In the genomic region with DNA sequence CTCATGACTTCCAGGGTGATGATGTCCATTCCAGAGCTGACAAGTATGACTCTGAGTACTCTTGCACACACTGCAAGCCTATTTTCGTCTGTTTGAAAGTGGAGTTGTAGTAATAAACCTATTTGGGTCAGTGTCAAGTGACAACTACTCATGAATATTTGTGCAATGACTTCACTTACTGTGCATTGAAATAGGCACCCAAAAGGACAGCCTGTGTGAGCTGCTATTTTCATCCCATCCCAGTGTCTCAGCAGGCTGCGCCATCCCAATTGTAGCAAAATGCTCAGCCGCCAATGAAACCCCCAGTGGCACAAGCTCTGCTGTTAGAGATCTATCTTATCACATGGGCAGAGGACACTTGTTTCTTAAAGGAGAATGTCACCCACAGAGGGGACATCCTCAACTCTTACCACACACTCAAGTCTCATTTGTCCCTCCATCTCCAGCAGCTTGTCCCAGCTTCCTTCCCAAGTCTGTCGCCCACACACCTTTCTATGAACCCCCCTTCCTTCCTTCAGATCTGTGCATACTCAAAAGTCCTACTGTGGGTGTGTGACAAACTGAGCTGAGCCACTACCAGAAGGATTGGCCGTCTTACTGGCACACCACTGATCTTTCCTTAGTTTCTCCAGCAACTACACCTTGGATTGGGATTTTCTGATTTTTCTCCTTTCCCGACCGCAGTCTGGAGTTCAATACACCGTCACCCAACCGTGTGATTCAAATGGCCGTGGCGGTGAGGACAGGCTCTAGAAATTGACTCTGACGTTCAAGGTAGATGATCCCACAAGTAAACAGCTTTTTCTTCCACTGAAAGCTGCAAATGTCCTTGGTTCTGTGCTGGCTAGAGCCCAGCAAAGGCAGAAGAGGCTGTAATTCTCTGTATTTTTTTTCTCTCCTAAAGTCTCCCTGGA, we compare ENCODE assay signal across 12 mouse cellular contexts. TPM values are rescaled to one million over a fixed set of nuclear protein-coding genes. Genes with fewer than 3 reads are reported as not detected.
A peak's percentile ranks its signal among the peaks of the same experiment; 100 is the strongest.
DNase-seq lines count a peak whose midpoint lies in the region; ATAC-seq and TF ChIP-seq lines count a peak whose summit lies in the region.
"Had no signal": no experiment of that assay in that cellular context is flagged by ENCODE, and none has a peak within 500 bp of the region (broad histone marks: within the 10 kb centered on the region; RNA-seq: fewer than 3 reads in every experiment).

No protein-coding gene starts in this region.

- H3K36me3 ChIP-seq in heart, embryonic 13.5 days, result no peaks in the 10 kb centered on the region
- no peaks in the 10 kb centered on the region for H3K36me3 ChIP-seq in myocyte (ENCODE audit: control insufficient read depth, insufficient read depth)

- peak overlapping the region; percentile 86 for H3K27ac ChIP-seq in heart, embryonic 13.5 days (replicated peaks)

- 57% methylated on average over 12 of the region's 12 CpGs for WGBS in heart, embryonic 13.5 days

- no peak overlapping the region for H3K4me3 ChIP-seq in heart, embryonic 13.5 days
- H3K4me3 ChIP-seq in myocyte, result no peak overlapping the region

- DNase-seq in adrenal gland, adult (ENCODE audit: inconsistent age in 2 of 2, low spot score in 1 of 2), result peak; percentile 54 to 82
- DNase-seq in adrenal gland, postnatal 25 days, result no peak
- peak; percentile 17 to 18 for DNase-seq in left cerebral cortex, postnatal 36 days (ENCODE audit: low spot score in 2 of 2)
- no peak for DNase-seq in left cerebral cortex, postnatal 10 days (ENCODE audit: extremely low spot score in 1 of 2, low spot score in 2 of 2)
- no peak for DNase-seq in layer of hippocampus, postnatal 10 days (ENCODE audit: low spot score in 2 of 2)
- DNase-seq: kidney, postnatal 10 days; lung, adult 2 months had no signal

- peaks cover 38% of the 10 kb centered on the region for H3K4me1 ChIP-seq in heart, embryonic 13.5 days

- H3K9ac ChIP-seq in heart, embryonic 13.5 days, result peak overlapping the region; percentile 47

- ATAC-seq in heart, embryonic 13.5 days (ENCODE audit: extremely low read depth, insufficient number of reproducible peaks, low FRiP score, low TSS enrichment), result peak; percentile 26; the same call in 1 of the 2 replicates
- no peak for ATAC-seq in megakaryocyte-erythroid progenitor cell, adult 5-6 weeks (replicated peaks; ENCODE audit: low FRiP score, low TSS enrichment, poor library complexity, severe bottlenecking)

- H3K4me2 ChIP-seq in heart, embryonic 13.5 days, result peak overlapping the region; percentile 69
- peak overlapping the region; percentile 61 for H3K4me2 ChIP-seq in myocyte (ENCODE audit: low read depth)

- intact Hi-C loops in left cerebral cortex, postnatal 36 days (cut with DNase I), result no loop called here
- intact Hi-C loops in left cerebral cortex, postnatal 10 days (cut with DNase I), result no loop called here

- no peaks in the 10 kb centered on the region for H3K27me3 ChIP-seq in heart, embryonic 13.5 days (replicated peaks)
- no peaks in the 10 kb centered on the region for H3K27me3 ChIP-seq in myocyte (ENCODE audit: control insufficient read depth, insufficient read depth, insufficient read length)

- TF ChIP-seq POLR2A in myocyte (IDR thresholded peaks at IDR 0.05; ENCODE audit: insufficient read length, low read depth), result no peak

- no peak overlapping the region for H3ac ChIP-seq in myocyte (ENCODE audit: control insufficient read depth, insufficient read length)

- no peaks in the 10 kb centered on the region for H3K79me2 ChIP-seq in myocyte (ENCODE audit: control insufficient read depth, insufficient read depth)

- H3K9me3 ChIP-seq in heart, embryonic 13.5 days, result no peaks in the 10 kb centered on the region

TF ChIP-seq in myocyte, 11 proteins besides CTCF, POLR2A, EP300 and RAD21:
- TF ChIP-seq MYOD1 (IDR thresholded peaks at IDR 0.05; ENCODE audit: control insufficient read depth in 1 of 3, insufficient read length in 2 of 3, low read depth in 2 of 3), result no peak
- TF ChIP-seq REST (IDR thresholded peaks at IDR 0.05; ENCODE audit: insufficient read depth, insufficient read length), result no peak
- TF ChIP-seq CEBPB (IDR thresholded peaks at IDR 0.05; ENCODE audit: insufficient read depth, poor library complexity, severe bottlenecking), result no peak
TF ChIP-seq in myocyte: peak in this region for 0.

RNA-seq across cellular contexts. Expression of gene Tmem154, which starts 13.1 kb away (rescaled TPM):
- 4.5 and 13.2 TPM in 2 replicates for total RNA-seq in adrenal gland, postnatal 25 days (2021)
- under 1 TPM; 0.20 to 0.32 TPM for total RNA-seq in left cerebral cortex, postnatal 36 days (2021)
- total RNA-seq in left cerebral cortex, postnatal 10 days (2021), result 1 to 10 TPM in 1 of 2 experiments, under 1 TPM in 1; 0.87 to 1.5 TPM
- 0.76 and 0.98 TPM in 2 replicates for polyA plus RNA-seq in heart, embryonic 13.5 days (2015; fragmentation: Nextera tagmentation; extraction: Ambion mirVana)
- polyA plus RNA-seq in myocyte (2012; fragmentation: generic; extraction: Trizol), result 0.16 TPM
- 1 to 10 TPM in 1 of 2 experiments, under 1 TPM in 1; 0.96 to 1.2 TPM for total RNA-seq in layer of hippocampus, postnatal 10 days (2021)
- total RNA-seq in megakaryocyte-erythroid progenitor cell, adult 5-6 weeks (2014; fragmentation: Nextera tagmentation), result 0.47 and 1.2 TPM in 2 replicates
- 0.19 and 20.9 TPM in 2 replicates for total RNA-seq in megakaryocyte-erythroid progenitor cell, adult 5-6 weeks (2017)

RNA-seq across cellular contexts. Expression of gene Tigd4, which starts 59.5 kb away (rescaled TPM):
- 0.18 TPM in 1 of 2 replicates, not detected in the other for total RNA-seq in adrenal gland, postnatal 25 days (2021)
- under 1 TPM in 1 of 2 experiments, not detected in 1; 0.10 TPM for total RNA-seq in left cerebral cortex, postnatal 36 days (2021)
- total RNA-seq in left cerebral cortex, postnatal 10 days (2021), result under 1 TPM in 1 of 2 experiments, not detected in 1; 0.19 TPM
- polyA plus RNA-seq in heart, embryonic 13.5 days (2015; fragmentation: Nextera tagmentation; extraction: Ambion mirVana), result 0.05 and 0.06 TPM in 2 replicates
- 0.01 TPM for polyA plus RNA-seq in myocyte (2012; fragmentation: generic; extraction: Trizol)
- total RNA-seq in layer of hippocampus, postnatal 10 days (2021), result under 1 TPM; 0.14 to 0.16 TPM
- total RNA-seq in megakaryocyte-erythroid progenitor cell, adult 5-6 weeks (2014; fragmentation: Nextera tagmentation), result not detected in 2 replicates
- not detected in 2 replicates for total RNA-seq in megakaryocyte-erythroid progenitor cell, adult 5-6 weeks (2017)
- total RNA-seq: common myeloid progenitor, adult 5-6 weeks had no signal
- polyA plus RNA-seq: neural tube, embryonic 14.5 days had no signal

Comparison
In these comparisons a context has a peak if more than half of its experiments do, and no peak if none do; other contexts are left out.
1. DNase-seq: peak in adrenal gland, adult (2 of 2) and left cerebral cortex, postnatal 36 days (2 of 2); none in adrenal gland, postnatal 25 days (single experiment), left cerebral cortex, postnatal 10 days (0 of 2) and layer of hippocampus, postnatal 10 days (0 of 2).